Mouse (Mus musculus) kidney, postnatal 0 days (tissue): ENCODE measurements around the gene Clstn3. TPM values are rescaled to one million over a fixed set of nuclear protein-coding genes. Genes with fewer than 3 reads are reported as not detected.
A peak's percentile ranks its signal among the peaks of the same experiment; 100 is the strongest.

ENCODE experiments used
- ATAC-seq: fragments of 200-750 bp; cut with Nextera tagmentation; replicated peaks from 2 replicates; pipeline ENCODE4 v1.8.0; 2017; ENCODE audit warnings: low read depth, moderate number of reproducible peaks, moderate TSS enrichment, moderate library complexity; ENCODE audit not compliant: low FRiP score
- DNase-seq: peaks from one replicate; pipeline ENCODE4 v3.0.0-alpha.2; 2016; ENCODE audit warnings: low spot score
- H3K27ac ChIP-seq: fragments of 300-500 bp; sonication (generic); 2 replicates; pipeline ENCODE4 v1.5.1; 2014; ENCODE audit warnings: mild to moderate bottlenecking
- H3K27me3 ChIP-seq: fragments of 300-500 bp; sonication (generic); 2 replicates; pipeline ENCODE4 v1.6.1; 2014; ENCODE audit warnings: low read length, mixed read lengths; ENCODE audit not compliant: insufficient read depth
- H3K36me3 ChIP-seq: fragments of 300-500 bp; sonication (generic); 2 replicates; pipeline ENCODE4 v1.6.1; 2014; ENCODE audit warnings: low read length, mixed read lengths; ENCODE audit not compliant: insufficient read depth
- H3K4me1 ChIP-seq: fragments of 300-500 bp; sonication (generic); replicated peaks from 2 replicates; pipeline ENCODE4 v1.6.1; 2014; ENCODE audit warnings: antibody characterized with exemption, low read length, mixed read lengths; ENCODE audit not compliant: insufficient read depth
- H3K4me2 ChIP-seq: fragments of 300-500 bp; sonication (generic); 2 replicates; pipeline ENCODE4 v1.6.1; 2014; ENCODE audit warnings: mild to moderate bottlenecking, low read length, moderate library complexity, mixed read lengths
- H3K4me3 ChIP-seq: fragments of 300-500 bp; sonication (generic); replicated peaks from 2 replicates; pipeline ENCODE4 v1.5.1; 2014; ENCODE audit warnings: low read depth, low read length
- H3K9ac ChIP-seq: fragments of 300-500 bp; sonication (generic); 2 replicates; pipeline ENCODE4 v1.6.1; 2014; ENCODE audit warnings: low read depth, low read length
- H3K9me3 ChIP-seq: fragments of 300-500 bp; sonication (generic); replicated peaks from 2 replicates; pipeline ENCODE4 v1.6.1; 2016; ENCODE audit warnings: low read length, inconsistent platforms, mixed read lengths
- CTCF ChIP-seq: IDR thresholded peaks from 2 replicates; pipeline ENCODE4 v1.5.1; 2016; ENCODE audit warnings: antibody characterized with exemption, low read depth, mild to moderate bottlenecking, moderate library complexity
- WGBS: fragments of 180-500 bp; shearing (Covaris S2); extraction: QIAGEN DNeasy Blood & Tissue Kit; methylation state at CpG from one replicate; pipeline ENCODE4 v1.1.7; 2014; 5-methylcytosine and 5-hydroxymethylcytosine counted together
- polyA plus RNA-seq: library from polyadenylated mRNA; unstranded; fragments of >200 nt; fragmentation: Nextera tagmentation; extraction: Ambion mirVana; gene quantifications from 2 replicates; pipeline ENCODE4 v1.2.1, GENCODE M21; 2015

Clstn3 gene
- polyA plus RNA-seq, 1 experiment from 2014 or later = 2.5 TPM

GRCm38 (mm10) chr6:124447356-124447755 is 17.2 kb downstream of the Clstn3 start:
- TF ChIP-seq CTCF = no peak
- ATAC-seq (0 out of 2 replicates have a peak, but pooled peaks have one; percentile 31), DNase-seq (no peak)
- Histone ChIP-seq H3K4me3 (no peak overlapping the region), H3K4me1 (no peaks in the 10 kb centered on the region), H3K36me3 (no peaks in the 10 kb centered on the region), H3K27ac (no peak overlapping the region), H3K27me3 (no peaks in the 10 kb centered on the region), H3K4me2 (no peak overlapping the region), H3K9me3 (no peaks in the 10 kb centered on the region), H3K9ac (no peak overlapping the region)
- WGBS = 85% methylated on average over 2 of the region's 2 CpGs

- Histone ChIP-seq H3K27ac (no peak overlapping the region), H3K4me2 (no peak overlapping the region), H3K4me1 (no peaks in the 10 kb centered on the region), H3K36me3 (no peaks in the 10 kb centered on the region), H3K4me3 (no peak overlapping the region), H3K9me3 (no peaks in the 10 kb centered on the region), H3K27me3 (no peaks in the 10 kb centered on the region), H3K9ac (no peak overlapping the region)
- no peak for TF ChIP-seq CTCF
- 92% methylated on average over 9 of the region's 9 CpGs for WGBS
- DNase-seq (no peak), ATAC-seq (no peak)
Observed at GRCm38 (mm10) chr6:124446459-124446858, 18.1 kb downstream of the Clstn3 start.

- Histone ChIP-seq H3K9me3 (no peaks in the 10 kb centered on the region), H3K36me3 (no peaks in the 10 kb centered on the region), H3K27me3 (no peaks in the 10 kb centered on the region), H3K4me1 (no peaks in the 10 kb centered on the region), H3K9ac (no peak overlapping the region), H3K27ac (no peak overlapping the region), H3K4me3 (no peak overlapping the region), H3K4me2 (no peak overlapping the region)
- DNase-seq (no peak), ATAC-seq (no peak)
- TF ChIP-seq CTCF = no peak
- 91% methylated on average over 2 of the region's 2 CpGs for WGBS
Observed at GRCm38 (mm10) chr6:124446024-124446423, 18.6 kb downstream of the Clstn3 start.

- no peak for DNase-seq
- Histone ChIP-seq H3K27ac (no peak overlapping the region), H3K4me2 (no peak overlapping the region), H3K9ac (no peak overlapping the region), H3K36me3 (no peaks in the 10 kb centered on the region), H3K27me3 (no peaks in the 10 kb centered on the region), H3K9me3 (no peaks in the 10 kb centered on the region), H3K4me1 (no peaks in the 10 kb centered on the region), H3K4me3 (no peak overlapping the region)
- no peak for TF ChIP-seq CTCF
- 78% methylated on average over 2 of the region's 2 CpGs for WGBS
- no peak for ATAC-seq
Observed at GRCm38 (mm10) chr6:124443338-124443737, 21.3 kb downstream of the Clstn3 start.

- Histone ChIP-seq H3K27me3 (no peaks in the 10 kb centered on the region), H3K9me3 (no peaks in the 10 kb centered on the region), H3K4me2 (no peak overlapping the region), H3K36me3 (no peaks in the 10 kb centered on the region), H3K4me1 (no peaks in the 10 kb centered on the region), H3K4me3 (no peak overlapping the region), H3K9ac (no peak overlapping the region), H3K27ac (no peak overlapping the region)
- ATAC-seq (no peak), DNase-seq (no peak)
- 82% methylated on average over 7 of the region's 7 CpGs for WGBS
- no peak for TF ChIP-seq CTCF
Observed at GRCm38 (mm10) chr6:124436245-124436644, 28.3 kb downstream of the Clstn3 start.

GRCm38 (mm10) chr6:124435173-124435572 is 29.4 kb downstream of the Clstn3 start:
- Histone ChIP-seq H3K27ac (no peak overlapping the region), H3K36me3 (no peaks in the 10 kb centered on the region), H3K9me3 (no peaks in the 10 kb centered on the region), H3K4me1 (no peaks in the 10 kb centered on the region), H3K4me2 (no peak overlapping the region), H3K27me3 (no peaks in the 10 kb centered on the region), H3K9ac (no peak overlapping the region), H3K4me3 (no peak overlapping the region)
- no peak for TF ChIP-seq CTCF
- DNase-seq = no peak
- 58% methylated on average over 5 of the region's 5 CpGs for WGBS
- ATAC-seq = no peak

GRCm38 (mm10) chr6:124433688-124434324 is 30.8 kb downstream of the Clstn3 start:
- Histone ChIP-seq H3K9me3 (no peaks in the 10 kb centered on the region), H3K36me3 (no peaks in the 10 kb centered on the region), H3K4me1 (no peaks in the 10 kb centered on the region), H3K4me2 (no peak overlapping the region), H3K27ac (no peak overlapping the region), H3K4me3 (no peak overlapping the region), H3K9ac (no peak overlapping the region), H3K27me3 (no peaks in the 10 kb centered on the region)
- DNase-seq (no peak), ATAC-seq (no peak)
- WGBS = 88% methylated on average over 8 of the region's 8 CpGs
- no peak for TF ChIP-seq CTCF
